Mouse (Mus musculus): ENCODE measurements around the gene Hoxc12.
A peak's percentile ranks its signal among the peaks of the same experiment; 100 is the strongest.

The Hoxc12 gene

GRCm38 (mm10) chr15:102965003-102965891, 28.7 kb downstream of the Hoxc12 start:
- DNase-seq (ENCODE audit: low spot score), result no peak

GRCm38 (mm10) chr15:102965892-102966775, 29.6 kb downstream of the Hoxc12 start:
- DNase-seq (ENCODE audit: low spot score), result no peak

- no peak for DNase-seq (ENCODE audit: low spot score)
Measured at GRCm38 (mm10) chr15:102966776-102967311, 30.3 kb downstream of the Hoxc12 start, which contains the start of gene Hoxc10. TSS of gene Hoxc10 (plus strand) at chr15:102966796.

GRCm38 (mm10) chr15:102967312-102967510, 30.7 kb downstream of the Hoxc12 start, which contains the start of gene Hoxc5:
TSS of gene Hoxc5 (plus strand) at chr15:102967443.
- no peak for DNase-seq (ENCODE audit: low spot score)

- no peak for DNase-seq (ENCODE audit: low spot score)
Measured at GRCm38 (mm10) chr15:102967511-102968397, 31.2 kb downstream of the Hoxc12 start.

- DNase-seq (ENCODE audit: low spot score), result no peak
Measured at GRCm38 (mm10) chr15:102969296-102969695, 32.7 kb downstream of the Hoxc12 start.

GRCm38 (mm10) chr15:102970740-102971139, 34.2 kb downstream of the Hoxc12 start:
- DNase-seq (ENCODE audit: low spot score), result peak; percentile 73

- no peak for DNase-seq (ENCODE audit: low spot score)
Measured at GRCm38 (mm10) chr15:102972254-102972653, 35.7 kb downstream of the Hoxc12 start.

- no peak for DNase-seq (ENCODE audit: low spot score)
Measured at GRCm38 (mm10) chr15:102972753-102973152, 36.2 kb downstream of the Hoxc12 start.

- DNase-seq (ENCODE audit: low spot score), result no peak
Measured at GRCm38 (mm10) chr15:102975034-102975433, 38.5 kb downstream of the Hoxc12 start.

- DNase-seq (ENCODE audit: low spot score), result no peak
Measured at GRCm38 (mm10) chr15:102975688-102976111, 39.1 kb downstream of the Hoxc12 start.

- no peak for DNase-seq (ENCODE audit: low spot score)
Measured at GRCm38 (mm10) chr15:102976171-102976570, 39.6 kb downstream of the Hoxc12 start, which contains the start of gene Hoxc9. TSS of gene Hoxc9 (plus strand) at chr15:102976439.

GRCm38 (mm10) chr15:102976631-102977422, 40.3 kb downstream of the Hoxc12 start:
- DNase-seq (ENCODE audit: low spot score), result no peak

- DNase-seq (ENCODE audit: low spot score), result no peak
Measured at GRCm38 (mm10) chr15:102977423-102977974, 40.9 kb downstream of the Hoxc12 start.

- no peak for DNase-seq (ENCODE audit: low spot score)
Measured at GRCm38 (mm10) chr15:102978615-102979515, 42.3 kb downstream of the Hoxc12 start.

- no peak for DNase-seq (ENCODE audit: low spot score)
Measured at GRCm38 (mm10) chr15:102979936-102980335, 43.4 kb downstream of the Hoxc12 start.

GRCm38 (mm10) chr15:102980352-102980751, 43.8 kb downstream of the Hoxc12 start:
- DNase-seq (ENCODE audit: low spot score), result no peak

- no peak for DNase-seq (ENCODE audit: low spot score)
Measured at GRCm38 (mm10) chr15:102980912-102981311, 44.4 kb downstream of the Hoxc12 start.

Measured in adipocyte (in vitro differentiated cells).